Mouse (Mus musculus) C2C12 (cell line): ENCODE results near the gene Ado.

ENCODE experiments used
- CTCF ChIP-seq: IDR thresholded peaks from one replicate; pipeline ENCODE4 v1.5.1; 2011; ENCODE audit not compliant: control insufficient read depth, insufficient read depth, insufficient read length
- MAX ChIP-seq: IDR thresholded peaks from one replicate; pipeline ENCODE4 v1.6.1; 2011; ENCODE audit warnings: mild to moderate bottlenecking, control low read depth
- USF1 ChIP-seq: IDR thresholded peaks from one replicate; pipeline ENCODE4 v1.6.1; 2011; ENCODE audit warnings: low read depth, mild to moderate bottlenecking, control low read depth, moderate library complexity

DNA sequence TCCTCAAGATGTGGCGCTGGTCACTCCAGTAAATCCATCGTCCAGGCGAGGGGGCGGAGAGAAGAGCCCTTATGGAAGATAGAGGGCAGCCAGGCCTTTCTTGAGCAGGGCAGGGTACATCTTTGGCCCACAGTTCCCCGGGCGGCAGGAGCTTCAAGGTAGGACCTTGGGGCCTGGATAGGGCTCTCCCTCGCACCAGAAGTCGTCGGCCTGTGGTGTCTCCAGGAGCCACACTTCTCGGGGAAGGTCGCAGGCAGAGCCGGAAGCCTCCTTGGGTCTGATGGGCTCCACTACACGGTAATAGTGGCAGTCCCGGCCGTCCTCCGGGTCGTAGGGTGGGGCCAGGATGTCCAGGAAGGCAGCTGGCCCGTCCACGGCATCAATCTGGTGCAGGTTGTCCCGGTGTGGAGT, 900 bp downstream of the Ado start:
- TF ChIP-seq CTCF (no peak), MAX (no peak), USF1 (no peak)
